Mouse (Mus musculus) kidney, embryonic 14.5 days (tissue): ENCODE data around the gene Mrpl42. TPM values are rescaled to one million over a fixed set of nuclear protein-coding genes. Genes with fewer than 3 reads are reported as not detected.
A peak's percentile ranks its signal among the peaks of the same experiment; 100 is the strongest.

Experiments used
- ATAC-seq: fragments of 200-750 bp; cut with Nextera tagmentation; 2 replicates; pipeline ENCODE4 v1.8.0; 2017; ENCODE audit warnings: moderate number of reproducible peaks, mild to moderate bottlenecking, moderate TSS enrichment, moderate library complexity; ENCODE audit not compliant: low FRiP score, low TSS enrichment
- H3K27ac ChIP-seq: fragments of 300-500 bp; sonication (generic); 2 replicates; pipeline ENCODE4 v1.5.1; 2014; ENCODE audit warnings: low read depth, mild to moderate bottlenecking, low read length, moderate library complexity, mixed read lengths
- H3K27me3 ChIP-seq: fragments of 300-500 bp; sonication (generic); 2 replicates; pipeline ENCODE4 v1.6.1; 2014; ENCODE audit warnings: mild to moderate bottlenecking, low read length; ENCODE audit not compliant: control insufficient read depth, insufficient read depth
- H3K36me3 ChIP-seq: fragments of 300-500 bp; sonication (generic); 2 replicates; pipeline ENCODE4 v1.6.1; 2014; ENCODE audit warnings: low read length, mixed read lengths; ENCODE audit not compliant: control insufficient read depth, insufficient read depth
- H3K4me1 ChIP-seq: fragments of 300-500 bp; sonication (generic); 2 replicates; pipeline ENCODE4 v1.6.1; 2014; ENCODE audit warnings: low read length, mixed read lengths; ENCODE audit not compliant: control insufficient read depth, insufficient read depth
- H3K4me2 ChIP-seq: fragments of 300-500 bp; sonication (generic); replicated peaks from 2 replicates; pipeline ENCODE4 v1.6.1; 2014; ENCODE audit warnings: low read depth, mild to moderate bottlenecking, low read length
- H3K4me3 ChIP-seq: fragments of 300-500 bp; sonication (generic); 2 replicates; pipeline ENCODE4 v1.5.1; 2014; ENCODE audit warnings: mild to moderate bottlenecking, low read length
- H3K9ac ChIP-seq: fragments of 300-500 bp; sonication (generic); 2 replicates; pipeline ENCODE4 v1.6.1; 2014; ENCODE audit warnings: low read depth, mild to moderate bottlenecking, low read length, moderate library complexity
- H3K9me3 ChIP-seq: fragments of 300-500 bp; sonication (generic); 2 replicates; pipeline ENCODE4 v1.6.1; 2016; ENCODE audit warnings: low read length; ENCODE audit not compliant: control insufficient read depth
- WGBS: fragments of 180-500 bp; shearing (Covaris S2); extraction: QIAGEN DNeasy Blood & Tissue Kit; methylation state at CpG from one replicate; pipeline ENCODE4 v1.1.7; 2014; 5-methylcytosine and 5-hydroxymethylcytosine counted together
- polyA plus RNA-seq: library from polyadenylated mRNA; unstranded; fragments of >200 nt; fragmentation: Nextera tagmentation; extraction: Ambion mirVana; gene quantifications from 2 replicates; pipeline ENCODE4 v1.2.1, GENCODE M21; 2014

Mrpl42 gene
- polyA plus RNA-seq, 1 experiment from 2014 or later, result 334 TPM

DNA sequence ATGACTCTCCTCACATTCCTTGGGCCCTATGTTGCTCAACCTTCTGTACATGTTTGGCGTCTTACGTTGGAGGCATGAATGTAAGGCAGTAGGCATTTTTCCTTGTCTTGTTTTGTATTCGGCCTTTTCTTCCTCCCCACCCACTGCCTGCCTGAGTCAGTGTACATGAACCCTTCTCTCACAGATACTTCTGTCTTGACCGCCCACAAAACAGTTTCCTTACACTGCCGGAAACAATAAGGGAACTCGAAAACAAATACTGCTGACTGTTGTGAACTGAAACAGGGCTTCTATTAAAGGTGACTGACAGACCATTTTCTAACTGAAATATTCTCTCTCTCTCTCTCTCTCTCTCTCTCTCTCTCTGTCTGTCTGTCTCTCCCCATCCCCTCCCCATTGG lies 7.1 kb upstream of the Mrpl42 start:
- H3K4me1 ChIP-seq, result no peaks in the 10 kb centered on the region
- WGBS, result 78% methylated on average over 6 of the region's 6 CpGs
- no peak overlapping the region for H3K4me2 ChIP-seq
- no peak overlapping the region for H3K9ac ChIP-seq
- no peaks in the 10 kb centered on the region for H3K36me3 ChIP-seq
- no peak overlapping the region for H3K27ac ChIP-seq
- ATAC-seq, result no peak
- no peaks in the 10 kb centered on the region for H3K9me3 ChIP-seq
- H3K4me3 ChIP-seq, result no peak overlapping the region
- no peaks in the 10 kb centered on the region for H3K27me3 ChIP-seq

DNA sequence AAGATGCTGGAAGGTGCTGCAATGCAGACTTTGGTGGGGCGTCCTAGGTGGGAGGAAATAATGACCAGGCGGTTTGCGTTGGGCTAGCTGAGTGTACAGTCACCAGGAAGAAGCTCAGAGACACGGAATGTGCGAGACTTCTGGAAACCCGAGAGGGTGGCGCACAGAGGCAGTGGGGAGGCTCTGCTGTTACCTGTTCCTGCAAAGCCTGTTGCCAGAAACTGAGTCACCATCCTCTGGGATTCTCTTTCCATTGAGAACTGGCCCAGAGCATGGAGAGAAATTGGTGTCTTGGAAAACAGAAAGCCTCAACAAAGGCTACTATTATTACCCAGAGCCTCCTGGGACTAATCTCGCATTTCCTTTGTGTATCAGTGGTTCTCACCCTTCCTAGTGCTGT lies 6.4 kb upstream of the Mrpl42 start:
- no peak overlapping the region for H3K9ac ChIP-seq
- no peaks in the 10 kb centered on the region for H3K9me3 ChIP-seq
- no peaks in the 10 kb centered on the region for H3K27me3 ChIP-seq
- no peak for ATAC-seq
- no peak overlapping the region for H3K27ac ChIP-seq
- no peaks in the 10 kb centered on the region for H3K36me3 ChIP-seq
- H3K4me1 ChIP-seq, result no peaks in the 10 kb centered on the region
- WGBS, result 86% methylated on average over 8 of the region's 8 CpGs
- H3K4me2 ChIP-seq, result no peak overlapping the region
- H3K4me3 ChIP-seq, result no peak overlapping the region

DNA sequence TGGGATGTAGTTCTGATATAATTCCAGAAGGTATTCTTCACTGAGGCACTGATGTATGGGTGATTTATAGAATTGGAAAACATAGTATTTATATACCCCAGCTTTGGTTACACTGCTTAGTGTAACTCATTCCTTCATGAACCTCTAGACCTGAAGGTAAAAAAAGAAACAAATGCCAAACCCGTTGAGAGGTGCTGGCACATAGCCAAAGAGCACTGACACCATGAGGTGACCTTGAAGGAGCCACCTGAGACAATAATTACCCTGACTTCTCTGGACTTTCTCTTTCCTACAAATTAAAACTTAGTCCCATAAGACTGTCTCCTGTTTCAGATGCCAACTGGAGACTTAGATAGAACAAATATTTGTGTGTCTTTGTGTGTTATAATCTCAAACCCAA lies 2.6 kb upstream of the Mrpl42 start:
- Histone ChIP-seq H3K9ac (no peak overlapping the region), H3K36me3 (no peaks in the 10 kb centered on the region; the same call in 1 of the 2 replicates), H3K9me3 (no peaks in the 10 kb centered on the region), H3K4me2 (no peak overlapping the region), H3K27me3 (no peaks in the 10 kb centered on the region), H3K4me3 (no peak overlapping the region), H3K4me1 (no peaks in the 10 kb centered on the region), H3K27ac (no peak overlapping the region)
- no peak for ATAC-seq
- WGBS, result 6% methylated on average over 1 of the region's 1 CpGs

DNA sequence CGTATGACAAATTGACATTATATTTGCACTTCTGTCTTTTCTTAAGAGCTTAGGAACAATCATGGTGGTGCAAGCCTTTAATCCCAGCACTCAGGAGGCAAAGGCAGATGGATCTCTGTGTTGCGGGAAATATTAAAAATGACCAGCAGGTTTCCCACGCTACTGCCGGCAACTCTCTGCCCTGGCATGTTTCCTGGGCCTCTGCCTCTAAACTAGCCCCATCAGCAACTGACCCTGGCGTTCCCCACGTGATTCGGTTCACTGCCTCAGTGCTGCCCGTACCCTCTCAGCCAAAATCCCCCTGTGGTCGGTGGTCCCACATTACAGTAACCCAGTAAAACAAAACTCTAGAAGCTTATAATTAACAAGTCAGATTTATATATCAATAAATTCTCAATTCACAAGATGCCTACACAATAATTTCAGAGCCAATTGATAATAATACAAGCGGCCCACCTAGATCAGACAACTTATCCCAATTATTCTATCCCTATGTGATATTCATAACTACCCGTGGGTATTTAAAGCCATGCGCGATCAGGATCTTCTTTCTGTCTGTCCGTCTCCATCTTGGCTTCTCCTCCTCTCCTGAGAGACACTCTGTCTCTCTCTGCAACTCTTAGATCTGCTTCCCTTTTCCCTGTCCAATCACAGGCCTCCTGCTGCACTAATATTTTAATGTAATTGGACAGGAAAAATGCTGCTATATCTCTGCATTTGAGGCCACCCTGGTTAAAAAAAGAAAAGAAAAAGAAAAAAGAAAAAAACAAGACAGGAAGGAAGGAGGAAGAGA lies 1.9 kb upstream of the Mrpl42 start:
- no peak for ATAC-seq
- no peak overlapping the region for H3K27ac ChIP-seq
- no peaks in the 10 kb centered on the region for H3K27me3 ChIP-seq
- no peak overlapping the region for H3K4me2 ChIP-seq
- no peaks in the 10 kb centered on the region; the same call in 1 of the 2 replicates for H3K36me3 ChIP-seq
- no peak overlapping the region for H3K9ac ChIP-seq
- H3K9me3 ChIP-seq, result no peaks in the 10 kb centered on the region
- 86% methylated on average over 14 of the region's 14 CpGs for WGBS
- H3K4me3 ChIP-seq, result no peak overlapping the region
- H3K4me1 ChIP-seq, result no peaks in the 10 kb centered on the region

DNA sequence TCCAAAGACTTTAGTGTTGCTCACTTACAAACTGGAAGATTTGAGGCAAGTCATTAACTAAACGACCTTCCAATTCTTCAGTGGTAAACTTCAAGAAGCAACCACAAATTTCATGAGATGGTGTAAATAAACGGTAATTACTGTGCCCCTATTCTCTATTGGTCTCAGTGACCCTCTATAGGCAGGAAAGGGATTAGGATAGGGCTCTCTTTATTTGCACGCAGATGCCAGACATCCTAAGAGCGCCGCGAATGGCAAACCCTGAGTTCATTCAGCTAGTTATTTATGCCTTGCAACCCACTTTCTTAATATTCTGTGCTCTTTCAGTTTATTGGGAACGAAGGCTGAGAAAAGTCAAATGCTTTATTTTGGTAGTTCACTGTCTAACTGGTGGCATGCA lies 707 bp downstream of the Mrpl42 start:
- peak overlapping the region; percentile 54 for H3K4me2 ChIP-seq
- H3K36me3 ChIP-seq, result peaks cover 3% of the 10 kb centered on the region; the same call in 1 of the 2 replicates
- WGBS, result under 1% methylated on average over 7 of the region's 7 CpGs
- peak overlapping the region; percentile 63 for H3K4me3 ChIP-seq
- no peak for ATAC-seq
- H3K27ac ChIP-seq, result peak overlapping the region; percentile 43; the same call in 1 of the 2 replicates
- peak overlapping the region; percentile 59 for H3K9ac ChIP-seq
- no peaks in the 10 kb centered on the region for H3K27me3 ChIP-seq
- no peaks in the 10 kb centered on the region for H3K9me3 ChIP-seq
- no peaks in the 10 kb centered on the region for H3K4me1 ChIP-seq

DNA sequence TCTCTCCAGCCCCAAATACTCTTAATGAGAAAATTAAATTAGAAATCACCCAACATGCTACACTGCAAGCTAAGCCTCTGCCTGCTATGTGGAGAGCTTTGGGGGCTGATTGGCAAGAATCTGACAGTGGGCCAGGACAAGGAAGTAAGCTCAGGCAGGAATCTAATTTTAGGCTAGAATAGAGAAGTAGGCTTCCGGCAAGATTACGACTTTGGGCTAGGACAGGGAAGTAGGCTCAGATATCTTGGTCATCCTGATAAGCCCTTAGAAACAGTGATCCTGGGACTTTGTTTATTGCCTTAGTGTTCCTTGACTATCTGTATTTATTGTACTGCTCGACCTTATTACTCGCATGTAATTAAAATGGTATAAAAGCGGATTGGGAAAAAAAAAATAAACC lies 7.5 kb downstream of the Mrpl42 start:
- Histone ChIP-seq H3K9ac (no peak overlapping the region), H3K36me3 (peaks cover 61% of the 10 kb centered on the region), H3K27me3 (no peaks in the 10 kb centered on the region), H3K4me1 (no peaks in the 10 kb centered on the region), H3K4me2 (no peak overlapping the region), H3K27ac (no peak overlapping the region), H3K4me3 (no peak overlapping the region), H3K9me3 (no peaks in the 10 kb centered on the region)
- 89% methylated on average over 5 of the region's 5 CpGs for WGBS
- ATAC-seq, result no peak

DNA sequence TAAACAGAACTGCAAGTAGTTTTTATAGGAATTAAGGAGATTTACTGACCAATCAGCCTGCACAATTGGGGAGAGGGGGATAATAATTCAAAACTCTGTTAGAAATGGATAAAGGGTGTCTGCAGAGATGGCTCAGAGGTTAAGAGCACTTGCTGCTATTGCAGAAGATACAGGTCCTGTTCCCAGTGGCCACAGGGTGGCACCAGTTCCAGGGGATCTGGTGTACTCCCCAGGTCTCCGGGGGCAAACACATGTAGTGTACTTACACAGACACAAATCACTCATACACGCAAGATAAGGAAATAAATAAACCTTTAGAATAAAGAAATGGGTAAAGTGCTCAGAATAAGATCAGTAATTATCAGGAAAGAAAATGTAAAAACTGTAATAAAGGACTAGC lies 12.1 kb downstream of the Mrpl42 start:
- Histone ChIP-seq H3K4me1 (no peaks in the 10 kb centered on the region), H3K4me2 (no peak overlapping the region), H3K27me3 (no peaks in the 10 kb centered on the region), H3K27ac (no peak overlapping the region), H3K9me3 (no peaks in the 10 kb centered on the region), H3K4me3 (no peak overlapping the region), H3K36me3 (peaks cover 91% of the 10 kb centered on the region), H3K9ac (no peak overlapping the region)
- 80% methylated on average over 2 of the region's 2 CpGs for WGBS
- ATAC-seq, result no peak

DNA sequence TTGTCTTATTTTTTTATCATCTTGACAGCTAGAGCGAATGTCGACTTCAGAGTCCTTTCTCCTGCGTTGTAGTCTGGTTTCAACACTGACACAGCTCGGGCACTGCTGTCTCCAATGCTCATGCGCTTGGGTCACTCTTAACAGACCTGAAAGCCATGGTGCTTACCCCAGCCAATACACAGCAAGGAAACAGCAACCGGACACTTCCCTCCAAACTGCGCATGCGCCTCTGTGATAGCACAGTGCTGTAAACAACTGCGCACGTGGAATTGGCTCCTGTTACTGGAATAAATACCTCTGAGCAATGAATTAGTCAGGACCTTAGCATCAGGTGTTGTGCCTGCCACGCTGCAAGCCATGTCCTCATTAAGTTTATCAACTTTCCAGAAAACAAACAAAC lies 24.2 kb downstream of the Mrpl42 start:
- no peaks in the 10 kb centered on the region for H3K27me3 ChIP-seq
- no peak overlapping the region for H3K9ac ChIP-seq
- no peak overlapping the region for H3K4me3 ChIP-seq
- H3K36me3 ChIP-seq, result peaks cover 18% of the 10 kb centered on the region
- no peak overlapping the region for H3K4me2 ChIP-seq
- no peaks in the 10 kb centered on the region for H3K9me3 ChIP-seq
- ATAC-seq, result no peak
- no peaks in the 10 kb centered on the region for H3K4me1 ChIP-seq
- WGBS, result 87% methylated on average over 11 of the region's 11 CpGs
- no peak overlapping the region for H3K27ac ChIP-seq

DNA sequence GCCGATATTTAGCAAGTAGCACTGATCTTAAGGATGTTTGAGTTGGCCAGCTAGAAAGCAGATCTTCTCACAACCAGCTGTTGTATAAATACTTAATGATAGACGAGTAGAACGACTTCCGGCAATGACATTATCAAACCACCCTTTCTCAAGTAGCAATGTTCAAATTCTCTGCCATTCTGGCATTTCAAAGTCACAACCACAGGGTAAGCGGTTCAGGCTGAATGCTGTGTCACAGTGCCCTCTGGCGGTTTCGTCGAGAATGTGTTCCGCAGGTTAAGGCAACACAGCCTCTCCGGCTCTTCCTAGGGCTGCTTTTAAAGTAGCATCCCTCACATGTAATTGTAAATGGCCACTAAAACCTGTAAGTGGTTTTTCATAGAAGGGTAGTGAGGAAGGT lies 25.8 kb downstream of the Mrpl42 start:
- Histone ChIP-seq H3K27me3 (no peaks in the 10 kb centered on the region), H3K4me3 (no peak overlapping the region), H3K9me3 (no peaks in the 10 kb centered on the region), H3K9ac (no peak overlapping the region), H3K4me2 (no peak overlapping the region), H3K4me1 (no peaks in the 10 kb centered on the region), H3K27ac (no peak overlapping the region), H3K36me3 (peaks cover 9% of the 10 kb centered on the region; the same call in 1 of the 2 replicates)
- 15% methylated on average over 10 of the region's 10 CpGs for WGBS
- no peak for ATAC-seq
